Mouse (Mus musculus): Measurements from ENCODE around the gene Gbgt1.

DNA sequence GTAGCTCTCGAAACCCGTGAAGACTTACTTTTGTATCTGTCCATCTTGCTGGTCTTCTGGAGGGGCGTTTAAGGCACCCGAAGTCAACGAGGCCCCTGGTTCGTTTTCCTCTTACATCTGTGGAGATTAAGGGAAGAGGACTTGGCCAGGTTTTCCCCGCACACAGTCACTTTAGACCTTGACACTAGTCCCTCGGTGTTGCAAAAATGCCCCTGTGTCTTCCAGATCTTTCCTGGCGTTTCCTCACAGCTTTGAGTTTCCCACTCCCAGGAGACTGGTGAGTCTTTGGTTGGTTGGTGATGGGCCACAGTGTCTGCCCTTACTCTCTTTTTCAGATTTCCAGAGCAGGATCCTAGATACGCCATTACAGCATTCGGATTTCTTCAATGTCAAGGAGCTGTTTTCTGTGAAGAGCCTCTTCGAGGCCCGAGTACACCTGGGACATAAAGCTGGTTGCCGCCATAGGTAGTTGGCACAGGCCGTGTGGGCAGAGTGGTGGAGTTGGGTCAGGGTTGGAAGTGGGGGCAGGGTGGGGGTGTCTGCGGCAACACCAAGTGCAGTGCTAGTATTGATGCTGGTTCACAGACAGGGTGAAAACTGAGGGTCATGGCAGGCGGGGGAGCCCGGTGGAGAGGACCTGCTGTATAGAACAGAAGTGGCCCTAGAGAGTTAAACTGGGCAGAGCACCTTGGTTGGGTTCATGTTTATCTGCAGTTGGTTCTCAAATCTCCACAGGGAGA lies 28.0 kb upstream of the Gbgt1 start:
- TF ChIP-seq POLR2A (IDR thresholded peaks at IDR 0.05; ENCODE audit: low read depth, low read length) (no peak), CTCF (IDR thresholded peaks at IDR 0.05; ENCODE audit: extremely low read depth, insufficient read length, insufficient replicate concordance, low read depth, low read length) (no peak)

All from small intestine, adult 2 months (tissue).